Mouse (Mus musculus) E14TG2a.4 (cell line): Measurements from ENCODE around the gene Cage1.

Source experiments
- H3K27me3 ChIP-seq: 2 replicates; pipeline ENCODE4 v1.6.1; 2014; ENCODE audit warnings: low read length, control low read depth; ENCODE audit not compliant: insufficient read depth
- H3K36me3 ChIP-seq: 2 replicates; pipeline ENCODE4 v1.6.1; 2014; ENCODE audit warnings: low read length, control low read depth; ENCODE audit not compliant: insufficient read depth
- H3K4me1 ChIP-seq: replicated peaks from 2 replicates; pipeline ENCODE4 v1.6.1; 2014; ENCODE audit warnings: low read depth, low read length, control low read depth
- H3K4me3 ChIP-seq: replicated peaks from 2 replicates; pipeline ENCODE4 v1.5.1; 2014; ENCODE audit warnings: mild to moderate bottlenecking, low read length
- H3K9me3 ChIP-seq: 2 replicates; pipeline ENCODE4 v1.6.1; 2014; ENCODE audit warnings: low read length, control low read depth
- CTCF ChIP-seq: conservative IDR thresholded peaks from 2 replicates; pipeline ENCODE4 v1.5.1; 2014; ENCODE audit warnings: low read length
- NANOG ChIP-seq: IDR thresholded peaks from 2 replicates; pipeline ENCODE4 v1.6.1; 2014; ENCODE audit warnings: borderline replicate concordance, low read length, mixed read lengths
- POU5F1 ChIP-seq: IDR thresholded peaks from 2 replicates; pipeline ENCODE4 v1.6.1; 2014; ENCODE audit warnings: low read length, borderline replicate concordance

The Cage1 gene

GRCm38 (mm10) chr13:38027618-38028248 lies 9.1 kb downstream of the Cage1 start:
- Histone ChIP-seq H3K4me1 (peaks cover 6% of the 10 kb centered on the region; the same call in 1 of the 2 replicates), H3K9me3 (0 out of 2 replicates have a peak, but pooled peaks cover 3% of the 10 kb centered on the region), H3K27me3 (peaks cover under 1% of the 10 kb centered on the region), H3K4me3 (no peak overlapping the region), H3K36me3 (no peaks in the 10 kb centered on the region)
- TF ChIP-seq POU5F1, result no peak

GRCm38 (mm10) chr13:38025874-38026273 lies 11.0 kb downstream of the Cage1 start:
- H3K9me3 ChIP-seq, result 0 out of 2 replicates have a peak, but pooled peaks cover 3% of the 10 kb centered on the region

GRCm38 (mm10) chr13:38018791-38019190 lies 18.1 kb downstream of the Cage1 start:
- Histone ChIP-seq H3K4me3 (no peak overlapping the region), H3K4me1 (0 out of 2 replicates have a peak, but pooled peaks cover 5% of the 10 kb centered on the region), H3K27me3 (peaks cover 7% of the 10 kb centered on the region), H3K36me3 (no peaks in the 10 kb centered on the region), H3K9me3 (peaks cover 7% of the 10 kb centered on the region; the same call in 1 of the 2 replicates)
- TF ChIP-seq CTCF, result no peak
- no peak for TF ChIP-seq NANOG
- no peak for TF ChIP-seq POU5F1

More at GRCm38 (mm10) chr13:38025874-38026273, 11.0 kb downstream of the Cage1 start:
- no peaks in the 10 kb centered on the region for H3K36me3 ChIP-seq
- no peak overlapping the region for H3K4me3 ChIP-seq
- no peak for TF ChIP-seq NANOG
- peak; percentile 53 for TF ChIP-seq CTCF
- peaks cover 11% of the 10 kb centered on the region; the same call in 1 of the 2 replicates for H3K4me1 ChIP-seq
- peaks cover 7% of the 10 kb centered on the region for H3K27me3 ChIP-seq

GRCm38 (mm10) chr13:38015591-38015990 lies 21.3 kb downstream of the Cage1 start:
- Histone ChIP-seq H3K27me3 (no peaks in the 10 kb centered on the region), H3K9me3 (peaks cover 5% of the 10 kb centered on the region; the same call in 1 of the 2 replicates), H3K4me3 (no peak overlapping the region), H3K36me3 (no peaks in the 10 kb centered on the region), H3K4me1 (peaks cover 11% of the 10 kb centered on the region)
- TF ChIP-seq NANOG (no peak), CTCF (no peak), POU5F1 (no peak)

GRCm38 (mm10) chr13:38012436-38012835 lies 24.4 kb downstream of the Cage1 start:
- peaks cover 9% of the 10 kb centered on the region for H3K9me3 ChIP-seq
- H3K4me1 ChIP-seq, result peaks cover 11% of the 10 kb centered on the region
- H3K36me3 ChIP-seq, result no peaks in the 10 kb centered on the region
- no peak overlapping the region for H3K4me3 ChIP-seq
- TF ChIP-seq NANOG, result no peak
- TF ChIP-seq CTCF, result no peak
- TF ChIP-seq POU5F1, result no peak
- H3K27me3 ChIP-seq, result no peaks in the 10 kb centered on the region

GRCm38 (mm10) chr13:38010444-38010910 lies 26.4 kb downstream of the Cage1 start:
- peaks cover 11% of the 10 kb centered on the region for H3K4me1 ChIP-seq
- TF ChIP-seq CTCF, result no peak
- no peak for TF ChIP-seq NANOG
- no peak for TF ChIP-seq POU5F1
- no peaks in the 10 kb centered on the region for H3K27me3 ChIP-seq
- no peak overlapping the region for H3K4me3 ChIP-seq
- peaks cover 9% of the 10 kb centered on the region for H3K9me3 ChIP-seq
- H3K36me3 ChIP-seq, result no peaks in the 10 kb centered on the region

- H3K27me3 ChIP-seq, result no peaks in the 10 kb centered on the region
- no peaks in the 10 kb centered on the region for H3K36me3 ChIP-seq
- peaks cover 11% of the 10 kb centered on the region for H3K4me1 ChIP-seq
- peaks cover 9% of the 10 kb centered on the region for H3K9me3 ChIP-seq
- TF ChIP-seq NANOG (no peak), POU5F1 (no peak), CTCF (no peak)
- H3K4me3 ChIP-seq, result no peak overlapping the region
Observed at GRCm38 (mm10) chr13:38009721-38010408, 27.0 kb downstream of the Cage1 start.

GRCm38 (mm10) chr13:38007972-38008371 lies 28.9 kb downstream of the Cage1 start:
- no peak for TF ChIP-seq CTCF
- no peak for TF ChIP-seq POU5F1
- TF ChIP-seq NANOG, result no peak
- Histone ChIP-seq H3K36me3 (no peaks in the 10 kb centered on the region), H3K27me3 (peaks cover 3% of the 10 kb centered on the region; the same call in 1 of the 2 replicates), H3K4me1 (peaks cover 11% of the 10 kb centered on the region), H3K4me3 (no peak overlapping the region), H3K9me3 (peaks cover 9% of the 10 kb centered on the region)
